Mouse (Mus musculus) midbrain, embryonic 11.5 days (tissue): ENCODE measurements at regions not wholly inside any gene's neighbourhood (a gene's known extent, or its start where the extent isn't known, plus 50 kb on each side); places are given as distances from the start of the nearest gene placed in this dataset.

ENCODE experiments used
- ATAC-seq: fragments of 200-750 bp; cut with Nextera tagmentation; 2 replicates; pipeline ENCODE4 v1.8.0; 2017; ENCODE audit warnings: moderate TSS enrichment, moderate library complexity; ENCODE audit not compliant: low FRiP score
- DNase-seq: peaks from one replicate; pipeline ENCODE4 v3.0.0; 2015; ENCODE audit warnings: low spot score; ENCODE audit errors: missing footprints
- H3K27ac ChIP-seq: fragments of 300-500 bp; sonication (generic); 2 replicates; pipeline ENCODE4 v1.5.1; 2014; ENCODE audit warnings: low read depth, low read length
- H3K27me3 ChIP-seq: fragments of 300-500 bp; sonication (generic); 2 replicates; pipeline ENCODE4 v1.6.1; 2014; ENCODE audit warnings: mild to moderate bottlenecking, low read length, moderate library complexity, mixed read lengths; ENCODE audit not compliant: control insufficient read depth, insufficient read depth
- H3K36me3 ChIP-seq: fragments of 300-500 bp; sonication (generic); 2 replicates; pipeline ENCODE4 v1.6.1; 2014; ENCODE audit warnings: mild to moderate bottlenecking, low read length, moderate library complexity, mixed read lengths; ENCODE audit not compliant: control insufficient read depth, insufficient read depth
- H3K4me1 ChIP-seq: fragments of 300-500 bp; sonication (generic); 2 replicates; pipeline ENCODE4 v1.6.1; 2014; ENCODE audit warnings: low read length; ENCODE audit not compliant: control insufficient read depth, insufficient read depth
- H3K4me2 ChIP-seq: fragments of 300-500 bp; sonication (generic); 2 replicates; pipeline ENCODE4 v1.6.1; 2014; ENCODE audit warnings: mild to moderate bottlenecking, moderate library complexity
- H3K4me3 ChIP-seq: fragments of 300-500 bp; sonication (generic); 2 replicates; pipeline ENCODE4 v1.5.1; 2014; ENCODE audit warnings: low read depth, low read length
- H3K9ac ChIP-seq: fragments of 300-500 bp; sonication (generic); 2 replicates; pipeline ENCODE4 v1.6.1; 2014; ENCODE audit warnings: low read length
- H3K9me3 ChIP-seq: fragments of 300-500 bp; sonication (generic); 2 replicates; pipeline ENCODE4 v1.6.1; 2016; ENCODE audit warnings: low read length; ENCODE audit not compliant: control insufficient read depth
- WGBS: fragments of 180-500 bp; shearing (Covaris S2); extraction: QIAGEN DNeasy Blood & Tissue Kit; methylation state at CpG from one replicate; pipeline ENCODE4 v1.1.7; 2014; 5-methylcytosine and 5-hydroxymethylcytosine counted together

GRCm38 (mm10) chr9:51572040-51572439 lies 193.1 kb upstream of the Arhgap20 start:
- Histone ChIP-seq H3K27me3 (no peaks in the 10 kb centered on the region), H3K9me3 (no peaks in the 10 kb centered on the region), H3K4me1 (no peaks in the 10 kb centered on the region), H3K9ac (no peak overlapping the region), H3K27ac (no peak overlapping the region), H3K4me3 (no peak overlapping the region), H3K36me3 (no peaks in the 10 kb centered on the region), H3K4me2 (no peak overlapping the region)
- ATAC-seq (no peak), DNase-seq (no peak)
- WGBS, result 79% methylated on average over 5 of the region's 5 CpGs

- no peak for ATAC-seq
- Histone ChIP-seq H3K4me3 (no peak overlapping the region), H3K9me3 (no peaks in the 10 kb centered on the region), H3K9ac (no peak overlapping the region), H3K27me3 (no peaks in the 10 kb centered on the region), H3K36me3 (no peaks in the 10 kb centered on the region), H3K4me2 (no peak overlapping the region), H3K4me1 (no peaks in the 10 kb centered on the region), H3K27ac (no peak overlapping the region)
- WGBS, result 88% methylated on average over 3 of the region's 3 CpGs
- no peak for DNase-seq
Observed at GRCm38 (mm10) chr9:51581601-51582000, 183.5 kb upstream of the Arhgap20 start.

GRCm38 (mm10) chr9:51593707-51594106 lies 171.4 kb upstream of the Arhgap20 start:
- ATAC-seq (no peak), DNase-seq (no peak)
- WGBS, result 81% methylated on average over 3 of the region's 3 CpGs
- no peaks in the 10 kb centered on the region for H3K36me3 ChIP-seq
- H3K9me3 ChIP-seq, result no peaks in the 10 kb centered on the region
- H3K4me1 ChIP-seq, result no peaks in the 10 kb centered on the region
- H3K9ac ChIP-seq, result no peak overlapping the region
- H3K27ac ChIP-seq, result no peak overlapping the region
- H3K4me2 ChIP-seq, result no peak overlapping the region
- no peak overlapping the region for H3K4me3 ChIP-seq
- no peaks in the 10 kb centered on the region for H3K27me3 ChIP-seq

- no peak overlapping the region for H3K9ac ChIP-seq
- 75% methylated on average over 2 of the region's 2 CpGs for WGBS
- H3K4me2 ChIP-seq, result no peak overlapping the region
- ATAC-seq (no peak), DNase-seq (no peak)
- H3K9me3 ChIP-seq, result no peaks in the 10 kb centered on the region
- no peak overlapping the region for H3K4me3 ChIP-seq
- no peaks in the 10 kb centered on the region for H3K36me3 ChIP-seq
- no peak overlapping the region for H3K27ac ChIP-seq
- no peaks in the 10 kb centered on the region for H3K4me1 ChIP-seq
- no peaks in the 10 kb centered on the region for H3K27me3 ChIP-seq
Observed at GRCm38 (mm10) chr9:51598706-51599105, 166.4 kb upstream of the Arhgap20 start.

GRCm38 (mm10) chr9:51608158-51608557 lies 157.0 kb upstream of the Arhgap20 start:
- DNase-seq (no peak), ATAC-seq (no peak)
- Histone ChIP-seq H3K4me3 (no peak overlapping the region), H3K4me1 (no peaks in the 10 kb centered on the region), H3K36me3 (no peaks in the 10 kb centered on the region), H3K27me3 (no peaks in the 10 kb centered on the region), H3K27ac (no peak overlapping the region), H3K9ac (no peak overlapping the region), H3K4me2 (no peak overlapping the region), H3K9me3 (no peaks in the 10 kb centered on the region)
- 79% methylated on average over 1 of the region's 1 CpGs for WGBS

GRCm38 (mm10) chr9:51608697-51609456 lies 156.3 kb upstream of the Arhgap20 start:
- 88% methylated on average over 6 of the region's 6 CpGs for WGBS
- ATAC-seq, result no peak

GRCm38 (mm10) chr9:51626156-51626555 lies 139.0 kb upstream of the Arhgap20 start:
- Histone ChIP-seq H3K36me3 (no peaks in the 10 kb centered on the region), H3K27me3 (no peaks in the 10 kb centered on the region), H3K4me1 (no peaks in the 10 kb centered on the region), H3K27ac (no peak overlapping the region), H3K9ac (no peak overlapping the region), H3K4me3 (no peak overlapping the region), H3K9me3 (no peaks in the 10 kb centered on the region), H3K4me2 (no peak overlapping the region)
- DNase-seq (no peak), ATAC-seq (no peak)
- WGBS, result 91% methylated on average over 4 of the region's 4 CpGs

More at GRCm38 (mm10) chr9:51608697-51609456, 156.3 kb upstream of the Arhgap20 start:
- H3K27me3 ChIP-seq, result no peaks in the 10 kb centered on the region
- no peaks in the 10 kb centered on the region for H3K9me3 ChIP-seq
- H3K36me3 ChIP-seq, result no peaks in the 10 kb centered on the region
- no peak overlapping the region for H3K27ac ChIP-seq
- DNase-seq, result no peak
- no peak overlapping the region for H3K9ac ChIP-seq
- H3K4me1 ChIP-seq, result no peaks in the 10 kb centered on the region
- H3K4me2 ChIP-seq, result no peak overlapping the region
- no peak overlapping the region for H3K4me3 ChIP-seq

GRCm38 (mm10) chr9:51636097-51636496 lies 129.0 kb upstream of the Arhgap20 start:
- no peak overlapping the region for H3K9ac ChIP-seq
- no peak overlapping the region for H3K27ac ChIP-seq
- H3K4me3 ChIP-seq, result no peak overlapping the region
- H3K9me3 ChIP-seq, result no peaks in the 10 kb centered on the region
- WGBS, result 80% methylated on average over 2 of the region's 2 CpGs
- ATAC-seq, result no peak
- H3K4me1 ChIP-seq, result no peaks in the 10 kb centered on the region
- no peak overlapping the region for H3K4me2 ChIP-seq
- DNase-seq, result no peak
- no peaks in the 10 kb centered on the region for H3K27me3 ChIP-seq
- no peaks in the 10 kb centered on the region for H3K36me3 ChIP-seq

GRCm38 (mm10) chr9:51636559-51637127 lies 128.5 kb upstream of the Arhgap20 start:
- no peaks in the 10 kb centered on the region for H3K27me3 ChIP-seq
- DNase-seq (no peak), ATAC-seq (no peak)
- no peaks in the 10 kb centered on the region for H3K4me1 ChIP-seq
- H3K9me3 ChIP-seq, result no peaks in the 10 kb centered on the region
- H3K4me2 ChIP-seq, result no peak overlapping the region
- H3K4me3 ChIP-seq, result no peak overlapping the region
- no peak overlapping the region for H3K27ac ChIP-seq
- WGBS, result 85% methylated on average over 1 of the region's 1 CpGs
- H3K9ac ChIP-seq, result no peak overlapping the region
- H3K36me3 ChIP-seq, result no peaks in the 10 kb centered on the region
